Mouse (Mus musculus): ENCODE measurements at regions not wholly inside any gene's neighbourhood (a gene's known extent, or its start where the extent isn't known, plus 50 kb on each side); places are given as distances from the start of the nearest gene placed in this dataset.

DNA sequence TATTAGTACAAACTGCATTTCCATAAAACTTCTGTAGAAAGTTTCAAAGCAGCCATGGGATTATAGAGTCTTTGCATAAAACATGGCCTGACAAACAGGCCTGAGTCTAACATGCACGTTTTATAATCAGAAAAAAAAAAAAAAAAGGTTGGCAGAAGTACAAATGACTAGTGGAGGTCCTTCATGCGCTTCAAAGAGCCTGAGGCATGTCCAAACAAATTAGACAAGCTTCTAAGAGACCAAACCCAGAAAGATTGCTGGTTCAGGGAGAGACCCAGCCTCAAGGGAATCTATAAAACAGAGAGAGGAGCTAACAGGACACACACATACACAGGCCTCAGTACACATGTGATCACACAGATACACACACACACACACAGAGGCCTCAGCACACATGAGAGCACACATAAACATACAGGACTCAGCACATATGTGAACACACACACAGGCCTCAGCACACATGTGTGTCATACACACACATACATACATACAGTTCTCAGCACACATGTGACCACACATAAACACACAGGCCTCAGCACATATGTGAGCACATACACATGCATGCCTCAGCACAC lies 57.0 kb upstream of the Gnaq start:
- no peak for DNase-seq

DNA sequence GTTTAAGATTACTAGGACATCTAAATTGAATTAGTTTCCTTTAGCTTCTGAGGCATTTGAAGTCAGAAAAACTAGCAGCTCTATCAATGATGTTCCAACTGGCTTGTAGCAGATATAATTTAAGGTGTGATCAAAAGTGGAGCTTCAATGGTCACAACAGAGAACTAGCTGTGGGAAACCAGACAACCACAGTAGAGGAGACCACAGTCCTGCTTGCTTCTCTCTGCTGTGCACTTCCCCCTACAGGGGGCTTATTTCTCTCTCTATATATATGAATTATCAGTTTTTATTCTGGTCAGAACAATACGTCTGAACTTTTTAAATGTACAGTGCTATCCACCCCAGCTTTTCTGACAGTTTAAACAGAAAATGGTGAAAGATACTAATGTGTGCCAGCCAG lies 57.6 kb upstream of the Gnaq start:
- no peak for DNase-seq

GRCm38 (mm10) chr19:16067314-16067713 lies 65.3 kb upstream of the Gnaq start:
- DNase-seq: no peak

GRCm38 (mm10) chr19:16064911-16065310 lies 67.7 kb upstream of the Gnaq start:
- DNase-seq: no peak

DNA sequence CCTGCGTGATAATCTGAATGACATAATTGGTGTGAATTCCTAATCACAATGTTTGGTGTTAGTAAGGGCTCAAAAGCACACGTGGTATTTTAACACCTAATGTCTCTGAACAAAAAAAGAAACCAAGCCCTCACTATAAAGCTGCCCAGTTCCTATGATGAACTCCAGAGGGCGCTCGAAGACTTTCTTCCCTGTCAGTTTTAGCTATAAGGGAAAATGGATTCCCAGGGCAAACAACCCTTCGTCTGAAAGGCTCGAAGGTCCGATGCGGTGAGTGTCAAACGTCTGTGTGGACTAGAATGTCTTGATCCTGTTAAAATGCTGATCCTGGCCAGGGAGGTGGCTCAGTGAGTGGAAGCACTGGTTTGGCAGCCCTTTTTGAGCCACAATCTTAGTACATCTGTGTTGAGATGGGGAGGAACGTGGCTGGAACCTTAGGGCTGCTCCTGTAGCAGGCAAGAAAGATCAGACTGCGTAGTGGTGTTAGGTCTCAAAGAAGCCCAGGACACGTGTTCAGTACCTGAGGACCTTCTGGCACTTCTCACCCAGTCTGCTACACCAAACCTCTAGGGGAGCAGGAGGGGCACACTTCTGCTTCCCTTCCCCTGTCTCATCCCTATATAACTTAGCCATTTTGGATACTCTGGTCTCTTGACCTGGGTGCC lies 68.6 kb upstream of the Gnaq start:
- peak; percentile 82 to 86 for DNase-seq

DNA sequence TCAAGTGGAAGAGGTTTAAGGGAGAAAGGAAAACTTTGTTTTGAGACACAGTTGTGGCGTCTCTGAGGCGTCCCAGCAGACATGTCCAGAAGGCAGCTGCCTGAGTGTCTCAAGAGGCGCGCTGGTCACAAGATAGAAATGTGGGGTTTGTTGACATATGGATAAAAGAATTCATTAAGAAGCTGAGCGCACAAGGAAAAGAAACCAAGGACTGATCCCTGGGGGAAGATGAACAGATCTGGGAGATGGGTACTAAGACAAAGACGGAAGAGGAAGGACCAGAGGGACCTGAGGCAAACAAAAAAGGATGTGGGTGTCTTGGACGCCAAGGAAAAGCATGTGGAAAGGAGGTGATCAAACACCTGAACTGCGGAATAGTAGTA lies 69.1 kb upstream of the Gnaq start:
- no peak for DNase-seq

DNA sequence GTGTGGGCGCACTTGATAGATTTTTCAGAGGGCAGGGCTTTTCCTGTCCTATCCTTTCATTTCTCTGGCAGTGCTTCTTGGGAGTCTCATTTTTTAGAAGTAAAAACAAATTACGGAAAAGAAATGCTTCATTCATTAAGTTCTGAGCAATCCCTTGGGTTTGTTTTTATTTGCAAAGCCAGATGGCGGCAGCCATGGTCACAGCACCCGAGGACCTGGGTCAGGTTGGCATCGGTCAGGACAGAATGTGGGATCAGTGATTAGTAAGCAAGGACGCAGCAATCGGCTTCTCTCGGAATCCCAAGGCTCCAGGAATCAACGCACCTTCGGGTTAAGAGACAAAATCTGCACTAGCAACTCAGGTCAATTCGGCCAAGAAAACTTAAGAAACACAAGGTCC lies 70.8 kb upstream of the Gnaq start:
- DNase-seq: no peak

- DNase-seq: no peak
Measured at GRCm38 (mm10) chr19:16059026-16059425, 73.6 kb upstream of the Gnaq start.

- peak; percentile 22 to 37 for DNase-seq
Measured at GRCm38 (mm10) chr19:16050220-16051055, 65.6 kb upstream of the Cep78 start.

GRCm38 (mm10) chr19:16049646-16050045 lies 64.9 kb upstream of the Cep78 start:
- DNase-seq: no peak

GRCm38 (mm10) chr19:16046977-16047376 lies 62.2 kb upstream of the Cep78 start:
- DNase-seq: no peak

GRCm38 (mm10) chr19:16045261-16045660 lies 60.5 kb upstream of the Cep78 start:
- no peak for DNase-seq

- DNase-seq: no peak
Measured at GRCm38 (mm10) chr19:16044169-16044568, 59.4 kb upstream of the Cep78 start.

- DNase-seq: no peak
Measured at GRCm38 (mm10) chr19:16043007-16043406, 58.2 kb upstream of the Cep78 start.

- no peak for DNase-seq
Measured at GRCm38 (mm10) chr19:16041891-16042290, 57.1 kb upstream of the Cep78 start.

DNA sequence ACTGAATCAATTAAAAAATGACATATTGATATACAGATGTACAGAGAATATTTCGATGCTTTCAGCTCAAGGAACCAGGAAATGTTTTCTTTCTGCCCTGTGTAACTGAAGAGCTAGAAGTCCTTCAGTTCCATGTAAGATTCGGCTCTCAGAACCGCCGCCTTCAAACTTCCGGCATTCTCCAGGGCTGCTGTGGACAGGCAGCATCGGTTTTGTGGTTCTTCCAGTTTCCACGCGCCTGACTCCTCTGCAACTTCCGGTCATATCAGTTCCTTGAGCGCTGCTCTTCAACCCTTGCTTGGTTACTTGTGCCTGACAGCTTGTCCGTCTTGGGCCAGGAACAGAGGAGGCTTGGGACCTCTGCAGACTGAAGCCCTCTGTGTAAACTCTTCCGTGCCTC lies 53.0 kb upstream of the Cep78 start:
- no peak for DNase-seq
